Mouse (Mus musculus) midbrain, embryonic 14.5 days (tissue): Measurements from ENCODE around the gene Cxcr1. TPM values are rescaled to one million over a fixed set of nuclear protein-coding genes. Genes with fewer than 3 reads are reported as not detected.
"Not testable (repeated sequence)": the region's sequence is repeated elsewhere in the genome, so short reads cannot be mapped to it uniquely, and the experiment has no call there.

ENCODE experiments used
- ATAC-seq: fragments of 200-750 bp; cut with Nextera tagmentation; 2 replicates; pipeline ENCODE4 v1.8.0; 2017; ENCODE audit warnings: moderate number of reproducible peaks, moderate library complexity; ENCODE audit not compliant: low FRiP score, low TSS enrichment
- DNase-seq: peaks from one replicate; pipeline ENCODE4 v3.0.0-alpha.2; 2015
- H3K27ac ChIP-seq: fragments of 300-500 bp; sonication (generic); replicated peaks from 2 replicates; pipeline ENCODE4 v1.5.1; 2014; ENCODE audit warnings: mild to moderate bottlenecking, low read depth, low read length, moderate library complexity
- H3K27me3 ChIP-seq: fragments of 300-500 bp; sonication (generic); 2 replicates; pipeline ENCODE4 v1.6.1; 2014; ENCODE audit warnings: low read length, control low read depth, mixed read lengths; ENCODE audit not compliant: control insufficient read depth, insufficient read depth
- H3K36me3 ChIP-seq: fragments of 300-500 bp; sonication (generic); 2 replicates; pipeline ENCODE4 v1.6.1; 2014; ENCODE audit warnings: low read length, control low read depth; ENCODE audit not compliant: control insufficient read depth, insufficient read depth
- H3K4me1 ChIP-seq: fragments of 300-500 bp; sonication (generic); 2 replicates; pipeline ENCODE4 v1.6.1; 2014; ENCODE audit warnings: mild to moderate bottlenecking, antibody characterized with exemption, low read length, control low read depth; ENCODE audit not compliant: control insufficient read depth, insufficient read depth
- H3K4me2 ChIP-seq: fragments of 300-500 bp; sonication (generic); 2 replicates; pipeline ENCODE4 v1.6.1; 2014; ENCODE audit warnings: mild to moderate bottlenecking, low read length, moderate library complexity
- H3K4me3 ChIP-seq: fragments of 300-500 bp; sonication (generic); replicated peaks from 2 replicates; pipeline ENCODE4 v1.5.1; 2014; ENCODE audit warnings: low read depth, low read length
- H3K9ac ChIP-seq: fragments of 300-500 bp; sonication (generic); replicated peaks from 2 replicates; pipeline ENCODE4 v1.6.1; 2014; ENCODE audit warnings: mild to moderate bottlenecking, low read length, moderate library complexity
- H3K9me3 ChIP-seq: fragments of 300-500 bp; sonication (generic); 2 replicates; pipeline ENCODE4 v1.6.1; 2016; ENCODE audit warnings: low read length, control low read depth, mixed read lengths; ENCODE audit not compliant: control insufficient read depth
- WGBS: fragments of 180-500 bp; shearing (Covaris S2); extraction: QIAGEN DNeasy Blood & Tissue Kit; methylation state at CpG from one replicate; pipeline ENCODE4 v1.1.7; 2014; 5-methylcytosine and 5-hydroxymethylcytosine counted together
- polyA plus RNA-seq: library from polyadenylated mRNA; unstranded; fragments of >200 nt; fragmentation: Nextera tagmentation; extraction: Ambion mirVana; gene quantifications from 2 replicates; pipeline ENCODE4 v1.2.1, GENCODE M21; 2014

Gene Cxcr1
- polyA plus RNA-seq, 1 experiment from 2014 or later = not detected

DNA sequence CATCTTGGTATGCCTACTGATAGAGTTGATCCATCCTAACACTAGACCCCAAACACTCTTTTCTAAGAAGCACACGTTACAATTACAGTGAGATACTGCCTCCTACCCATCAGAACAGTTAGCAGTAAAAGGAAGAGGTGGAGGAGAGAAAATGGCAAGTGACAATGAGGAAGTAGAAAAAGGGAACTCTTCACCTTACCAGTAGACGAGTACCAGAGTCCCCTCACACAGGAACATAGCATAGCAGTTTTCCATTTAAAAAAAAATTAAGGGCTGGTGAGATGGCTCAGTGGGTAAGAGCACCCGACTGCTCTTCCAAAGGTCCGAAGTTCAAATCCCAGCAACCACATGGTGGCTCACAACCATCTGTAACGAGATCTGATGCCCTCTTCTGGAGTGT, 34.8 kb downstream of the Cxcr1 start:
- H3K27me3 ChIP-seq, H3K4me3 ChIP-seq, ATAC-seq, H3K9ac ChIP-seq, H3K36me3 ChIP-seq, H3K9me3 ChIP-seq, H3K27ac ChIP-seq, H3K4me1 ChIP-seq, DNase-seq, H3K4me2 ChIP-seq: not testable (repeated sequence)
- WGBS = 84% methylated on average over 4 of the region's 5 CpGs

DNA sequence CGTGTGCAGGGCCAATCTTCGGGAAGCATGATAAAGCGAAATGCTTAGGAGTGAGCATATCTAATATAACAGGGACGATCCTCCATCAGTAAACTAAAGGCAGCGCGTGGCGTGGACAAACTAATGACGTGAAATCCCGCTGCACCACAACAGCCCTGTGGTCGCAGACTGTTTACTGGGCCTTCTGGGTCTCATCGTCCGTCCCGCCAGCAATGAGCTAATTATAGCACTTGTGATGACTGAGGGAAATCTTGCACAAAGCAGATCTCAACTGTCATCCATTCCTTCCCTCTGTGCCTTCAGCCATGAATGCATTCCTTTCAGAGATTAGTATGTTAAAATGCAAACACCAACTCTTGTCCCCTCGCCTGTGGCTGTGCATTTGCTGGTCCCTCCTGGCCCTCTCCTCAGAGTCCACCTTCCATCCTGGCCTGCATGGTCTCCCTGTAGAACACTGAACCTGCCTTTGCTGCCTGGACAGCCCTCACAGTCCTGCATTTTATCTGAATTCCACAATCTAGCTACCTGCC, 38.0 kb downstream of the Cxcr1 start:
- no peaks in the 10 kb centered on the region for H3K27me3 ChIP-seq
- DNase-seq (no peak), ATAC-seq (no peak)
- no peaks in the 10 kb centered on the region for H3K9me3 ChIP-seq
- no peak overlapping the region for H3K4me2 ChIP-seq
- WGBS = 74% methylated on average over 14 of the region's 14 CpGs
- no peaks in the 10 kb centered on the region for H3K4me1 ChIP-seq
- H3K4me3 ChIP-seq = no peak overlapping the region
- H3K36me3 ChIP-seq = no peaks in the 10 kb centered on the region
- H3K27ac ChIP-seq = no peak overlapping the region
- H3K9ac ChIP-seq = no peak overlapping the region

DNA sequence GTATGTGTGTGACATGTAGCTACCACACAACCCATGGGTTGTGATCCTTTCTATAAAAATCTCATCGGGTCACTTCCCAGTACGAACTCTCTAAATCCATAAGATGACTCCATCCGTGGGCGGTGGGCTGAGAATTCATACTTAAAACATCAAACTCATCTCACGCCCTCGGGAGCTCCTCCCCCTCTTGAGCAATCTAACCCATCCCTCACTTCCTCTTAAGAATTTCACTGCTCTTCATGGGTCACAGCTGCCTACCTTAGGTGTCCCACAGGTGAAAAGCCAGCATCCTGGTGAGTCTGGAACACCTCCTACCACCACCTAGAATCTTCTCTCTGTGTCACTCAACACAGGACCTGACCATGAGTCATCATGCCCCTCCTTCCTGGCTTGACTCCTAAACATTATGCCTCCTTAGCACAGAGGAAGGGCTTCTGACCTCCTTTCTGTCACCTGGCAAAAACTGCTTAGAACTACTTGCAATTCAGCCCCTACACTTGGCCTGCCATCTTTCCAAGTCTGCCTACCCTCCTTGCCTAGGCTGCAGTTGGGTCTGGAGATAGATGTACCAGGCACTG, 38.9 kb downstream of the Cxcr1 start:
- H3K27ac ChIP-seq = no peak overlapping the region
- WGBS = 90% methylated on average over 6 of the region's 6 CpGs
- no peaks in the 10 kb centered on the region for H3K27me3 ChIP-seq
- no peak overlapping the region for H3K4me3 ChIP-seq
- H3K4me2 ChIP-seq = no peak overlapping the region
- no peak for ATAC-seq
- H3K9ac ChIP-seq = no peak overlapping the region
- DNase-seq = no peak
- H3K9me3 ChIP-seq = no peaks in the 10 kb centered on the region
- H3K36me3 ChIP-seq = no peaks in the 10 kb centered on the region
- no peaks in the 10 kb centered on the region for H3K4me1 ChIP-seq

DNA sequence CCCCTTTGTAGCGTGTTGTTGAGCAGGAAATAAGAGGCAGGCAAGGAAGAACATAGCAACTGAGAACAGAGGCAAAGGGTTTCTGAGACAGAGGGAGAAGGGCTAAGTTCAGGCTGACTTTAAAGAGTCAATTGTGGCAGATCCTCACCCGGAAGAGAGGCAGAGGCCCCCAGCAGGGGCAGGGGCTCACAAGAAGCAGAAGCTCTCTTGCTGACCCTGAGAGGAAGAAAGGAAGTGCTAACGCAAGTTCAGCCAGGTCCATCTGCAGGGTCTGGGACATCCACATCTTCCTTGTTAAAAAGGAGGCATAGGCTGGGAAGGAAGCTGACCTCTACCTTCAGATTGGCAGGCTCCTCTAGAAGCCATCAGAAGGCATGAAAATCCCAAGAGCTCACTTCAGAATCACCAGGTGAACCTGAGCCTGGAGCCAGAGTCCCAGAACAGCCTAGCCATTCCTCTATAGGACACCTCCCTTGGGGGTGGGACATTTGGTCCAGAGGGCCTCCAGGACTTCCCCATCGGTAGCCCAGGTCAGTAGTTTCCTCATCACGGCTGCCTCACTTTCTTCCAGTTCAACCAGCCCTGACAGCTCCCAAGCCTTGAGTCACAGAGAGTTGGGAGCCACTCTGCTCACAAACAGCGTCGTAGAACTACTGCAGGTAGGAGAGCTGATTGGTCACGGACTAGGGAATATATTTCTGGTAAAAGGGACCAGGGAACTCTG, 40.8 kb downstream of the Cxcr1 start, which contains the start of gene Cxcr2:
Cxcr2 (plus strand) TSS at position 529 of the 724 bp plus-strand sequence.
- Histone ChIP-seq H3K4me3 (no peak within 1 kb of the TSS), H3K4me1 (no peaks in the 10 kb centered on the region), H3K36me3 (no peaks in the 10 kb centered on the region), H3K27ac (no peak within 1 kb of the TSS), H3K4me2 (no peak within 1 kb of the TSS), H3K9ac (no peak within 1 kb of the TSS), H3K9me3 (no peaks in the 10 kb centered on the region), H3K27me3 (no peaks in the 10 kb centered on the region)
- 85% methylated on average over 8 of the region's 8 CpGs for WGBS
- DNase-seq (no peak), ATAC-seq (no peak)

DNA sequence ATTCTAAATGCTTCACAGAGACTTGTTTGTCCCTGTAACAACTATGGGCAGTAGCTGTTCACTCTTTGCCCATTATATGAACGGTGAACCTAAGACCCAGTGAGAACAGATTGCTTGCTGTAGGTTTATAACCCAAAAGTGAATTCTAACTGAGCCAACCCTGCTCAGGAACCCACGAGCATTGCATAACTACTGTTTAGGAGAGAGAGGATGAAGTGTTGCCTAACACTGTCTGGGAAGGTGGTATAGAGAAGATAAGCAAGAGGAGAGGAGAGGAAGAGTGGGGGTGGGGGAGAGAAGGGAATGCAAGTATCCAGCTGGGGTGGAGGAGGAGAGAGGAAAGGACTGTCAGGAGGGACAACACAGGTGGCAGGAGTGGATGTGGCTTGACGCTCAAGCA, 43.3 kb downstream of the Cxcr1 start:
- Histone ChIP-seq H3K9ac (no peak overlapping the region), H3K4me2 (no peak overlapping the region), H3K27ac (no peak overlapping the region), H3K4me3 (no peak overlapping the region), H3K27me3 (no peaks in the 10 kb centered on the region), H3K9me3 (no peaks in the 10 kb centered on the region), H3K4me1 (no peaks in the 10 kb centered on the region), H3K36me3 (no peaks in the 10 kb centered on the region)
- ATAC-seq = no peak
- 78% methylated on average over 3 of the region's 3 CpGs for WGBS
- DNase-seq = no peak

DNA sequence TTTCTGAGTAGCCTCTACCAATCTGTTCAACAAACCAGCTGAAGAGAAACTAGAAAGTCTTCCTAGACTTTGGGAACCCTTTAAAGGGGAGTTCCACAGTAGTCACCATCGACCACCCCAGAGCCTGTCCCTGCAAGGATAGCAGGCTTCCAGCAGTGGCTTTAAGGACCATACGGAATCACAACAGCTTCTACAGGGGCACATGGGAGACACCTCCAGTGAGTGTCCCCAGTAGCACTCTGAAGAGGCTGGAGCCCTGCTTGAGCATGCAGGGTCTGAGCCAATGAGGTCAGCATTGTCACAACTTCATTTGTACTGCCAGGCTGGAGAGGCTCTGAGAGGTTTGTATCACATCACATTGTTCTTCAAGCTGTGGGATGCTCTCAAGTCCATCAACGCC, 44.3 kb downstream of the Cxcr1 start:
- ATAC-seq (no peak), DNase-seq (no peak)
- H3K4me2 ChIP-seq = no peak overlapping the region
- H3K4me1 ChIP-seq = no peaks in the 10 kb centered on the region
- H3K27me3 ChIP-seq = no peaks in the 10 kb centered on the region
- no peak overlapping the region for H3K9ac ChIP-seq
- no peaks in the 10 kb centered on the region for H3K36me3 ChIP-seq
- no peak overlapping the region for H3K4me3 ChIP-seq
- H3K27ac ChIP-seq = no peak overlapping the region
- no peaks in the 10 kb centered on the region for H3K9me3 ChIP-seq
- WGBS = 72% methylated on average over 3 of the region's 3 CpGs

DNA sequence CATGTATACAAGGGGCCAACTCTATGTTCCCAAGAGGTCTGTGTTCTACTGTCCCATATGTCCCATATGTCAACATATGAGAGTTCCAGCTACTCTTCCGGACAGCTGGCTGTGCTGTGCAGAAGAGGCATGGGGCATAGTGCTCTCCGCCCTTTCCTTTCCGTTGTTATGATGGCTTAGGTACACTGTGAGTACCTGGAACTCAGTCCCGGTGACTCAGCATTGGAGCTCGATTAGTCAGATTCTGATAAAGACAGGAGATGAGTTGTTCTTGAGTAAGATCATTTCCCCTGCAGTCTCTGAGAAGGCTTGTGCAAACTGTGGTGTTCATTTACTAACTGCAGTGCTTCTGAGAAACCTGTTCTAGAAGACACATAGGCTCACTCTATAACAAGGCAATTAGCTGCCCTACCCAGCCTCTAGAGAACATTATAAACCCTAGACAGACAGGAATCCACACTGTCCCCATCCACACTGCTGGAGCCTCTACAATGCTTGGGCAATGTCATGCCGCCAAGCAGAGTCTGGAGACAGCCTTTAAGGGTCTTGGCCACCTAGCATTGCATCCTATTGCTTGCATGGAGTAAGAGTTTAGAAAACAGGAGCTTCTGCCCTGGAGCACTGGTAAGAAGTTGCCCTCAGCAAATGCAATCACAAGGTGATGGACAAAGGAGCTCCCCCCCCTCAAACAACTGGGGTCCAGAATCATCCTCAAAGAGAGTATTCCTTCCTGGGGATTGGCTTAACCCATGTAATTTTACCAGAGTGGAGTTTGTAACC, 45.1 kb downstream of the Cxcr1 start:
- Histone ChIP-seq H3K9me3 (no peaks in the 10 kb centered on the region), H3K9ac (no peak overlapping the region), H3K27me3 (no peaks in the 10 kb centered on the region), H3K4me2 (no peak overlapping the region), H3K27ac (no peak overlapping the region), H3K36me3 (no peaks in the 10 kb centered on the region), H3K4me1 (no peaks in the 10 kb centered on the region), H3K4me3 (no peak overlapping the region)
- WGBS = 91% methylated on average over 6 of the region's 6 CpGs
- no peak for DNase-seq
- no peak for ATAC-seq
